Mouse (Mus musculus): ENCODE measurements around the gene Trp53tg5. TPM values are rescaled to one million over a fixed set of nuclear protein-coding genes. Genes with fewer than 3 reads are reported as not detected.
A peak's percentile ranks its signal among the peaks of the same experiment; 100 is the strongest.

Gene Trp53tg5
- not detected for total RNA-seq (2021)
- long read RNA-seq, experiment 1, result 0 reads
- long read RNA-seq, experiment 2, result 0 reads

DNA sequence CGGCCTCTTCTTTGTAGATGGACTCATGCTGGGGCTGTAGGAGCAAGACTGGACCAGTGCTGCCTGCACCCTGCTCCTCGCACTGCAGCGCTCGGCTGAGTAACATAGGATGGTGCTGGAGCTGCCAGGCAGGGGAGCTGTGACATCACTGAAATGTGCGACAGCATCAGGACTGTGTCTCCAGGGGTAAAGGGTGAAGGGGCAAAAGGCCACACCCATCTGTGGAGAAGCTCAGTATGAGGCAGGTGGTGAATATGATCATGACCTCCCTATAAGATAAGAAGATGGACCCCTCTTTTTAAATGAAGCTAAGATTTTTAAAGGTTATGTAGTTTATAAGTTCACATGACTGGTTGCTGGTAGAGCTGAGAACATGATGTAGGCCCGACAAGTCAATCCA lies at the start of gene Trp53tg5:
Trp53tg5 (minus strand) TSS at position 101 of the 400 bp plus-strand sequence.
- DNase-seq (ENCODE audit: low spot score in 2 of 2), result no peak

DNA sequence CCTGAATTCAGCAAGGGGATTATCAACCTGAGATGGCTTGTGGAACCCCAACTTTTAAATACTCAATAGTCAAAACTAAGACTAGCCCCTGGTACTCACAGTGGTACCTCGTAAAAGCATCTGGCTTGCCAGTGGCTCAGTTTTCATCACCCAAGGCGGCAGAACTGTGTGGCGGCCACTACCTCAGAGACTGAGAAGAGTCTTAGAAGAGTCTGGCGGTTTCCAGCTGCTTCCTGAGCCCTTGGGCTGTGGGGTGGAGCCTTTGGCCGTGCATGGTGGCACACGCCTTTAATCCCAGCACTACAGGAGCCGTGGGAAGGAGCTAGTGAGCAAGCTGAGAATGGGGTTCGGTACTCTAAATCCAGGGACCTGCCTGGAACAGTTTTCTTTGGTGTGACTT lies 48.8 kb upstream of the Trp53tg5 start:
- DNase-seq (ENCODE audit: low spot score in 2 of 2), result no peak

DNA sequence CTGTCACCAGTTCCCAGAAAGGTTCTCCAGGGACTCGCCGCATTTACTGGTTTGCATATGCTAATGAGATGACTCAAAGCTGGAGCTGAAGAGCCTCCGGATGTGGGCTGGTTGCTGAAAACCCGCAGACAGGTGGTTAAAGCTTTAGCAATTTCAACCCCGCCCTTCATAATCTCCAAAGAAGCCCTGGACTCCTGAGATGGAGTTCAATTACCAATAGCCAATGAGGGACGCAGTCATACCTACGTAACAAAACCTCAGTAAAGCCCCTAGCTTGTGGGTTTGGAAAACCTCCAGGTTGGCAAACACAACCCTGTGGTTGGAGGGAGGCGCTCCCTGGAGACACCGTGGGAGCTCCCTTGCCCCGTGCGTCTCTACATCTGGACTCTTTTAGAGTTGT lies 48.3 kb upstream of the Trp53tg5 start:
- DNase-seq (ENCODE audit: low spot score in 2 of 2), result peak in 1 of 2 experiments; percentile 18

DNA sequence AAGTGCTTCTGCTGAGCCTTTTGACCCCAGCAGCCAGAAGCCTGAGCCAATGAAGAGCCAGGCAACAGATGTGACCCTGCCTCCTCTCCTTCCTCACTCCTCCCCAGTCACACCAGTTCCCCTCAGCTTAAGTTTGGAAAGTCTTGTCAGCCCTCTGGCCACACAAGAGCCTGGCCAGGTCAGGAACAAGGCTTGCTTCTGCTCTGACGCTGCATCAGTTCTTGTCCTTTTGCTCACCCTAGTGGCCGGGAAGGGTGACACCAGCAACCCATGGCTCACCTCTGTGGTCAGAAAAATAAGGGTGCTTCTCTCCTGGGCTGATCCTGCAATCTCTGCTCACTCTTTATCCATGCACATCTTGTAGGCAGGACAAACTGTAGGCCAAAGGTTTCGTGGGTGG lies 47.3 kb upstream of the Trp53tg5 start:
- DNase-seq (ENCODE audit: low spot score in 2 of 2), result peak; percentile 16 to 23

DNA sequence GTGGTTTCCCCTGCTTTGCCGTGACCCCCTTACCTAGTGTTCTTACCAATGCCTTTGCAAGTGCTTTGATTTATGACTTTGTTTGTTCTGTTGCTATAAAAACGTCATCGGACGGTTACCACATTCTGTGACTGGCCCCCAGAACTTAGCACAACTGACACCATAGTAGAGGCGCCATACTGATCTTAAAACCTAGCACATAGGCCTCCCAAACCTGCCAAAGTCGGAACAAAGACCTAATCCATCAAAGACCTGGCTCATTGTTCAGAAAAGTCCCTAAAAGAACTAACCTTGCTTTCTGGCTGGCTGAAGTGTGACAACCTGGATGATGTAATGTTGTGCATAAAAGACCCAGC lies 45.6 kb upstream of the Trp53tg5 start:
- no peak for DNase-seq (ENCODE audit: low spot score in 2 of 2)

DNA sequence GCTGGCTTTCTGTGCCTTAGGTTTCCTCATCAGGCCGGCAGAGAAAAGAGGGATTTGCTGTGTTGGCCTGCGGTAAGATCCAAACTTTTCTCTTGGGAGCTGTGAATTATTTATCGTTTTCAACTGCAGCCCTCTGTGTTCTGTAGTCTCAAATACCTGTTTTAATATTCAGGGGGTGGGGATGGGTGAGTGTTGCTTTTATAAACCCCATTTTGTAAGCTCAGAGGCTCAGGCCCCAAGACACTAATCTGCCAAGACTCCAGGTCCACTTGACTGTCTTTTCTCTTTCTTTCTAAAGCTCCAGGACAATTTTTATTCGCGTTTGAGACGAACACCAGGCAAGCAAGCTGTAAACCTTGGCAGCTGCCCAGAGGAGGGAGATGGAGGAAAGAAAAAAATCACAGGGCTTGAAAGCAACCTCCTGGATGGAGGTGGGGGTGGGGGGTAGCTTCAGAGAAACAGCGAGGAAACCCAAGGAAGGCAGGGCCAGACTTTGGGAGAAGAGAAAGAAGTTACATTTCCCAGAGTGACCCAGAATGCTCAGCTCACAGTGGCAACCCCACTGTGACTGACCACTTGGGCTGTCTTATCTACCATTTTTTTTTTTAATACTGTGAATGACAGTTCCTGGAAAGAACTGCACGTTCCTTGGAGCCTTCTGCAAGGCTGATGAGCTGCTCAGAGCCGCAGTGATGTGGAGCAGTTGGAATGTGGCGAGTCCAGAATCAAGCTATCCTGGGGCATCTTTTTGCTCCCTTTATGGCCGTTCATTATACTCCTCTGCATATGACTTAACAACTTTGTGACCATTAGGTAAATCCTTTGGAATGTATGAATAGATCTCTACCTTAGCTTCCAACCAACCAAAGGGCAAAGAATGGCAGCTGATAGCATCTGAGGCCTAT lies 45.0 kb upstream of the Trp53tg5 start:
- no peak for DNase-seq (ENCODE audit: low spot score in 2 of 2)

DNA sequence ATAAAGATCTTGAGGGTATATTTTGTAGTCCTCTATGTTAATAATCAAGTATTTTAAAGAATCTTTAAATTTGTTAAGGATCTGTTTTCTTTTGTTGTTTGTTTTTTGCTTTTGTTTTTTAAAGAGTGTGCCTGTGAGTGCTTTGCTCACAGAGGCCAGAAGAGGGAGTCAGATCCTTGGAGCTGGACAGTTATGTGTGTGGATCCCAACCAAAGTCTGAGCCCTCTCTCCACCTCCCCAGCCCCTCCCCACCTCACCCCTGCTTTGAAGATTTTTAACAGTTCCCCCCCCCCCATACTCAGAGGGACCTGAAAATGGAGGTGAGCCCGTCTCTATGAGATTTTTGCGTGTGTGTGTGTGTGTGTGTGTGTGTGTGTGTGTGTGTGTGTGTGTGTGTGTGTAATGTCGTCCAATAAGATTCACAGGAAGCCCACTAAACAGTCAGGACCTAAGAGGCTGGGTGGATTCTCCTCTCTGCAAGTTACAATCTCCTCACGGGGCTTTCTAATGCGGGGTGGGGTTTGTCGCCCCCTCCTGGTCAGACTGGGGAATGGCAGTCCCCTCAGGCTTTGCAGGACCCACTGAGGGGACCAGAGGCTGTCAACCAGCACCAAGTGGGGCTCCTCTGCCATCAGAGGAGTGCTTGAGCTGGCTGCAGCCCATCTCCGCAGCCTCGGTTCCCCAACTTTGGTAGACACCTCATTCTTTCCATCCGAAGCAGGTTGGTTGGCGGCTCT lies 44.1 kb upstream of the Trp53tg5 start:
- DNase-seq (ENCODE audit: low spot score in 2 of 2), result peak in 1 of 2 experiments; percentile 48

DNA sequence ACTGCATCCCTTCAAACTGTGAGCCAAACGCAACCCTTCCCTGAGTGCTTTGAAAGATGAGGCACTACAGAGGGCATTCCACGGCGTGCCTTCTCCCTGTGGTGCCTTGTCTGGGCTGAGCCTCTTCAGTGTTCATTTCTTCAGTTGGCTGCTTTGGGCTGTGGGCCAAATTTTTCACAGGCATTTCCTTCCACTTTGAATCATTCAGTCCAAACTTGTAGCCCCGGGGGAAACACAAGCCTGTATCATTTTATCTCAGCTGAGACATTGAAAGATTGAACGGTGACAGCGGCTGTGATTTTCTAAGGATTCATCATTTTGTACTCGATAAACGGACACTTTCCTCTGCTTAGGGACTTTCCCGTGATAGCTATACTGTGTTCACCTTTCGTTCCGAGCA lies 43.1 kb upstream of the Trp53tg5 start:
- DNase-seq (ENCODE audit: low spot score in 2 of 2), result no peak

DNA sequence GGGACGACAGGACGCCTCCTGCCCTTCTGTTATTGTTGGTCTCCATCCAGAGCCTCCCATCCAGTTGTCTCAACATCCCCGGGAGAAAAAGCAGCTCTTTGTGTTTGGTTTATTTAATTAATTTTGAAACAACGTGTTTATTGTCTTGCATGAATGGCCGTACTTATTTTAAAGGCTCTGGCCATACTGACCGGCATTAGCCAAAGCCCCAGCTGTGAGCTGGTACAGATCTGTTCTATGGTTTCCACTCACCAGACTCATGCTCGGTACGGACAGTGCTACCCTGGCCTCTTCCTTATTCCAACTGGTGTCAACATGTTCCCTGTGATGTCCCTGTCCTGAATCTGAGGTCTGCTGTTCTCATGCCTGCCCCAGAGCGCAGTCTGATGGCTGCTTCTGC lies 42.4 kb upstream of the Trp53tg5 start:
- no peak for DNase-seq (ENCODE audit: low spot score in 2 of 2)

DNA sequence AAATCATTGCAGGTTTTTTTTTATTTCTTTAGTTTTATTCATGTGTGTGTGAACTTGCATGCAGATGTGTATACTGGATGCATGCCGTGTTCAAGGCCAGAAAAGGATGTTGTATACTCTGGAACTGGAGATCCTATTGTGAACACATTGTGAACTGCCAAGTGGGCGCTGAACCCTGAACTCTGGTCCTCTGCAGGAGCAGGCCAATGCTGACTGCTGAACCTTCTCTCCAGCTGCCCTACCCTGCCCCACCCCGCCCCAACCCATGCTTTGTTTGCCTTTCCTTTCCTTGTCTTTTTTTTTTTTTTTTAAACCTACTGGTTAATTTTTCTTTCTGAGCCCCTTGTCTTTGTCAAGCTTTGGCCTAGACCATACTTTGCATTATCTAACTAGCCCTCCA lies 41.4 kb upstream of the Trp53tg5 start:
- no peak for DNase-seq (ENCODE audit: low spot score in 2 of 2)

DNA sequence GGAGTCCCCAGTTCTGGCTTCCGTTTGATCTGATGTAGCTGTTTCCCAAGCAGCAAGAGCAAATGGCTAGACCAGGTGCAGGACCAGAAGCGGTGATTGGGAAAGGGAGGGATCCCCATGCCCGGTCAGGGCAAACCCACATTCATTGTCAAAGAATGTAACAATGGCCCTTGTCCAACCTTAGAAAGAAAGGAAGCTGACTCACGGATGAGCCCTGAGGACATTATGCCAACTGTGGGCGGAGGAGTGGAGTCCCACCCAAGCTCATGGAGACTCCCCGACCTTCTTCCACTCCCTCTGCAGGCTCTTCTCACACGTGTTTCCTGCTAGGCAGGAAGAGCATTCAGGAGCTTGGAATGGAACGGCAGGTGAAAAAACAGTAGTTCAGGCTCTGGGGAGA lies 39.9 kb upstream of the Trp53tg5 start:
- no peak for DNase-seq (ENCODE audit: low spot score in 2 of 2)

DNA sequence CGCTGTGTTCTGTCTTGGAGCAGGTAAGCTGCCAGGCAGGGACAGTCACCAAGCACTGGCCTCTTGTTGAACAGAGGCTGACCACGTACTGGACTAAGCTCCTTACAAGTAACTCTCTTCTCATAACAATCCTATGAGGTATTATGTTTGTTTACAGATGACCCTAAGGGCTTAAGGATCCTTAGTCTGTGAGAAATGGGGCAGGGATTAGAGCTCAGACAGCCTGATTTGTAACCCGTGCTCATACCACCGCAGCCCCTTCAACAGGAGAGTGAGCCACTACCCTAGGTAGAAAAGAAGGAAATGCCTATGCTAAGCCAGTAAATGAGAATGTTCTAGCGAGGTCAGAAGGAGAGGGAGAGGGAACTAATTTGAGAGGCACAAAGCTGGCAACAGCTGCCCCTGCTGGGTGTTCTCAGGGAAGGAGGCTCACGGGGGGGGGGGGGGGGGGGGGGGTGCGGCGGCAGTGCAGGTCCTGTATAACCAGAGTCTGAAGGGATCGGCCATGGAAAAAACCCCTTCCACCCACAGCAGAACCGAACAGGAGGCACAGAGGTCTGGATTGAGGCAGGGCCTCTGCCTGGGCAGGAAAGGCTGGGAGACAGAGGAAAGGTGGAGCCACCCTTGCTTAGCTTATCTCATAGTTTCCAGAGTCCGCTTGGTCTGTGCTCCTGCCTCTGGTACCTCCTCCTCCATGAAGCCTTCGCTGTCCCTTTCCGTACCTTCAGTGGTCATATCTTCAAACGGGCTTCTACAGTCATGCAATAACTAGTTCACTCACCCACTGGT lies 38.8 kb upstream of the Trp53tg5 start:
- DNase-seq (ENCODE audit: low spot score in 2 of 2), result no peak

DNA sequence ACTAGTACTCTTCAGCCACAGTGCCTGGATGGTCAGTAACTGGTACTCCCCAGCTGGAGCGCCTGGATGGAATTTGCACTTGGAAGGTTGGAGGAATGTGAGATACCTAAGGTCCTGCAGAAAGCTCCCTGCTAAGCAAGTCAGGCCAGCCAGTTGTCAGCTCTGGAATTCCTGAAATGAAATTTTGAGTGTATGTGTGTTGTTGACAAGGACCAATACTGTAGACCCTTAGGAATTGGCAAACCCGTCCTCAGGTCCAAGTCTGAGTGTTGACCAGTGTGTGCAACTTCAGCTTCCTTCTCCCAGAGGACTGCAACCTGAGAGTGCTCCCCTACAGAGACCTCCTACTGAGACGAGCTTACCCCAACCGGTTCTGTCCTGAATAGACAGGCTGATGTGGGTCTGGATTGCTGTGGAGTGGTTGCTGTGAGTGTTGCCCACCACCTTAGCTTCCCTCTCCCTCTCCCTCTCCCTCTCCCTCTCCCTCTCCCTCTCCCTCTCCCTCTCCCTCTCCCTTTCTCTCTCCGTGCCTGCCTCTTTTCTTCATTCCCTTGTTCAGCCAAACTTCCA lies 37.2 kb upstream of the Trp53tg5 start:
- no peak for DNase-seq (ENCODE audit: low spot score in 2 of 2)

DNA sequence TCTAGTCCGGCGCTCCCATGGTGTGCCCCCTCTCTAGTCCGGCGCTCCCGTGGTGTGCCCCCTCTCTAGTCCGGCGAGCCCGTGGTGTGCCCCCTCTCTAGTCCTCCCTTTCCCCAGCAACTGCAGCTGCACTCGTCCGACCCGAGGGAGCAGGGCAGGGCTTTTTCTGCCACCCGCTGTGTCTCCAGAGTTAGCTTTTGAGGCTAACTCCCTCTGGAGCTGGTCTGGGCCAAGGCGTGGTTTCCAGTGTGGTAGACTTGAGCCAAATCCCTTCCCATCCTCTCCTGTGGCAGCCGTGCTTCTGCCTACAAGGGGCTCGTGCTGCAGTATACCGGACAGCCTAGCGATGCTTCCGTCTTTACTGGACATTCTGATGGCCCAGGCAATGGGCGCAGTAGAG lies 34.3 kb upstream of the Trp53tg5 start:
- no peak for DNase-seq (ENCODE audit: low spot score in 2 of 2)

DNA sequence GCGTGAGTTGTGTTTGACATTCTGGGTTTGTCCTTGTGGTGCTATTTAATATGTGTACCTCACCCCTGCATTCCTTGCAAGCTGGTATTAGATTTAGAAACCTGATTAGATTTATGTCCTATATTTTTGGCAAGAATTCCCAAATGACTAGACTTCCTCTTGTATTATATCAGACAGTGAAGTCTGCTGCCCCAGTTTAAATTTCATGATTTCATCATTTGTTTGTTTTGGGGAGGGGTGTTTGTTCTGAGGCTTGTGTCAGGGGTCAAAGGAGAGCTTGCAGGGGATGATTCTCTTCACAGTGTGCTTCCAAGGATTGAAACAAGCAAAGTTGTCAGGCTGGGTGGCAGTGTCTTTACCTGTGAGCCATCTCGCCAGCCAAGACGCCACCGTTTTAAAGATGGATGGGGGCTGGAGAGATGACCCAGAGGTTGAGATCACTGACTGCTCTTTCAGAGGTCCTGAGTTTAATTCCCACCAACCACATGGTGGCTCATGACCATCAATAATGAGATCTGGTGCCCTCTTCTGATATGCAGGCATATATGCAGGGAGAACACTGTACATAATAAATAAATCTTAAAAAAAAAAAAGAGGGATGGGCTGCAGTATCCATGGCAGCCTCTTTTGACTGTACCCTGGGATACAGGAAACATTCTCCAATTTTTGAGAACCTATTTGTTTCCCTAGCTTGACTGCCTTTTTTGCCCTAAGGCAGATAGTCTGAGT lies 32.3 kb upstream of the Trp53tg5 start:
- no peak for DNase-seq (ENCODE audit: low spot score in 2 of 2)

DNA sequence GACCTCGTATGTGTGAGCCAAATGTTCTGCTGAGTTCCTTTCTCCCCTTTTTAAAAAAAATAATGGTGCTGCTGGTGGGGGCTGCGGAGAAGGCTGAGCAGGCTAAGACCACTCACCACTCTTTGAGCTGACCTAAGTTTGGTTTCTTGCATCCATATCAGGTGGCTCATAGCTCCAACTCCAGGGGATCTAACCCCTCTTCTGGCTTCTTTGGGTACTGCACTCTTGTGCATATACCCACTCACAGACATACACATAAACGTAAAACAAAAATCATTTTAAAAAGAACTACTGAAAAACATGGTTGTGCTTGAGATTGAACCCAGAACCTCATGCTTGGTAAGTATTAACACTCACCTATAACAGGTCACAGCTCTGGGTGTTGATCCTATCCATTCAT lies 31.4 kb upstream of the Trp53tg5 start:
- no peak for DNase-seq (ENCODE audit: low spot score in 2 of 2)

DNA sequence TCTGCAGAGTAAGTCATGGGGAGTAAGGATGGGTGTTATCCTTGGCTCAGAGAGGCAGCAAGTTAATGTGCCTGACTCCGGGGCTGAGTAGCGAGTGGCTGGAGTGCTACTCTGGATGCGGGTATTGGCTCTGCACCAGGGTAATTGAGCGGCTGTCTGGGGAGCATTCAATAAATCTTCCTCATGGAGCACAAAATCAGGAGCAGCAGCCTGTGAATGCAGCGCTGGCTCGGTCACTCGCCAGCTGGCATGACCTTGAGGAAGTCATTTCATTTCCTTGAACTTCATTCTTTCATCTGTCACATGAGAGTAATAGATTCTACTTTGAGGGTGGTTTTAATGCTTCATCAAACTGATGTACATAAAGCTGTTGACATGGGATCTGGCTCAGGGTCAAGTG lies 27.0 kb upstream of the Trp53tg5 start:
- no peak for DNase-seq (ENCODE audit: low spot score in 2 of 2)

DNA sequence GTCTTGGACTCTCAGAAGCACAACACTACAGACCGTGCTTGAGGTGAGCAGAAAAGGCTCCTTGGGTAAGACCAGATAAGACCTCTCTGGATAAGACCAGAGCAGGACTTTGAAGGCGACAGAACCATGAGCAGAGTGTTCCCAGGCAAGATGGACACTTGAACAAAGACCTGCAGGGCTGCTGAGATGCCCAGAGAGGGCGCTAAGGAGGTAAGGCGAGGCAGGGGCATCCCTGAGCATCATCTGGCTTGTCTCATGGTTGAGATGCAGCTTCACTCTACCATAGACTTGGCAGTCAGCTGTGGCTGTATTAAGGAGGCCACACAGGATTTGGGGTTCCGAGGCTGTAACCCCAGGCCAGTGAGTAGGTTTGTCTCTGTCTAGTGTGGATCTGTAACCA lies 25.8 kb upstream of the Trp53tg5 start:
- no peak for DNase-seq (ENCODE audit: low spot score in 2 of 2)

DNA sequence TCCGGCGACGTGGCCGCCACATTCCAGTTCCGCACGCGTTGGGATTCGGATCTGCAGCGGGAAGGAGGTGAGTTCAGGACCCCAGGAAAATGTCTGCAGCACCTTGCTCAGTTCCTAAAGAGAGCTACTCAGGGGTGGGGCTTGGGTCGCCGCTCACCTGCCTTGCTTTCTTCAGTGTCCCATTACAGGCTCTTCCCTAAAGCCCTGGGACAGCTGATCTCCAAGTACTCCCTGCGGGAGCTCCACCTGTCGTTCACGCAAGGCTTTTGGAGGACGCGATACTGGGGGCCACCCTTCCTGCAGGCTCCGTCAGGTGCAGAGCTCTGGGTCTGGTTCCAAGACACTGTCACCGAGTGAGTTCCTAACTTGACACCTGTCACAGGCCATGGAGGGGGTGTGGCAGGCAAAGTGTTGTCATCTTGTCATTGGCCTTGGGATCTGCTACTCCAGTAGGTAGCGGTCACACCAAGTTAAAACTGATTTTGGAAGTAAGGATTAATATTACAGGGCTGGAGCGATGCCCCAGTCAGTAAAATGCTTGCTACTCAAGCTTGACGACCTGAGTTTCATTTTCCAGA lies 24.3 kb upstream of the Trp53tg5 start:
- no peak for DNase-seq (ENCODE audit: low spot score in 2 of 2)

Measured in left cerebral cortex, adult 18-20 months (tissue).